Mouse (Mus musculus): ENCODE data around the gene Tmem163.

GRCm38 (mm10) chr1:127679498-127680133, at the start of gene Tmem163:
- TF ChIP-seq POLR2A (IDR thresholded peaks at IDR 0.05; ENCODE audit: extremely low read depth, insufficient read depth, low read length), result no peak
- peak; percentile 86 for TF ChIP-seq CTCF (IDR thresholded peaks at IDR 0.05; ENCODE audit: low read depth, low read length)
